Mouse (Mus musculus): ENCODE results near the gene Tet2. TPM values are rescaled to one million over a fixed set of nuclear protein-coding genes. Genes with fewer than 3 reads are reported as not detected.
"Not testable (repeated sequence)": the region's sequence is repeated elsewhere in the genome, so short reads cannot be mapped to it uniquely, and the experiment has no call there.

Tet2 gene
- polyA plus RNA-seq (2015; fragmentation: Nextera tagmentation; extraction: Ambion mirVana): 2.8 and 3.4 TPM in 2 replicates

- Histone ChIP-seq H3K9ac (peak within 1 kb of the TSS; percentile 67), H3K4me1 (replicated peaks) (peaks cover 7% of the 10 kb centered on the region), H3K36me3 (replicated peaks) (no peaks in the 10 kb centered on the region), H3K9me3 (replicated peaks) (no peaks in the 10 kb centered on the region), H3K27me3 (peaks cover 8% of the 10 kb centered on the region; the same call in 1 of the 2 replicates), H3K27ac (replicated peaks) (peak within 1 kb of the TSS; percentile 87), H3K4me2 (peak within 1 kb of the TSS; percentile 80), H3K4me3 (replicated peaks) (peak within 1 kb of the TSS; percentile 69)
- WGBS (ENCODE audit: insufficient replicate concordance): under 1% methylated on average over 58 of the region's 73 CpGs
- ATAC-seq (ENCODE audit: insufficient read depth): peak; percentile 54
Measured at GRCm38 (mm10) chr3:133544551-133545303, at the start of gene Tet2. Gene Tet2 (minus strand): TSS chr3:133545139.

- 52% methylated on average over 2 of the region's 2 CpGs for WGBS (ENCODE audit: insufficient replicate concordance)
- not testable (repeated sequence) for H3K27me3 ChIP-seq
Measured at GRCm38 (mm10) chr3:133592995-133593394, 48.1 kb upstream of the Tet2 start.

GRCm38 (mm10) chr3:133590506-133591152, 45.7 kb upstream of the Tet2 start:
- Histone ChIP-seq H3K27me3 (no peaks in the 10 kb centered on the region), H3K9me3 (replicated peaks) (no peaks in the 10 kb centered on the region), H3K4me1 (replicated peaks) (no peaks in the 10 kb centered on the region), H3K4me3 (replicated peaks) (no peak overlapping the region), H3K36me3 (replicated peaks) (no peaks in the 10 kb centered on the region), H3K4me2 (no peak overlapping the region), H3K27ac (replicated peaks) (no peak overlapping the region), H3K9ac (no peak overlapping the region)
- ATAC-seq (ENCODE audit: insufficient read depth): no peak
- whole genome bisulfite sequencing (ENCODE audit: insufficient replicate concordance): 71% methylated on average over 7 of the region's 7 CpGs

More at GRCm38 (mm10) chr3:133592995-133593394, 48.1 kb upstream of the Tet2 start:
- not testable (repeated sequence) for H3K4me2 ChIP-seq; H3K4me3 ChIP-seq (replicated peaks); H3K4me1 ChIP-seq (replicated peaks); H3K27ac ChIP-seq (replicated peaks); H3K9me3 ChIP-seq (replicated peaks); H3K36me3 ChIP-seq (replicated peaks); H3K9ac ChIP-seq; ATAC-seq (ENCODE audit: insufficient read depth)

DNA sequence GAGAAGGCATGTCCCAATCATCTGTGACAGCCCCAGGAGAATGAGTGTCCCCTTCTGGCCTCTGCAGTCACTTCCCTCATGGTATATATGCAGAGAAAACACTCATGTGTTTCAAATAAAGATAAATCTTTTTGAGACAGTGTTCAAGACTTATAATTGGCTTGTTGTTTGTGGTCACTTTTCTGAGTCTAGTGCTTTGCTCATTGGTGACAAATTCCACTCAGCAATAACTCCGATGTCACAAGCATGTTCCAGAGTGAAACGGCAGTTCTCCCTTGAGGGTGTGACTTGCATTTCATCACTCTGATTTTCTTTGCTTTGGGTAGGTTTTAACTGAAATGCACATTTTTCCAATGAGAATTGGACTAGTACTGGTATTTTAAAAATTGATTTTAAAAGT, 40.1 kb upstream of the Tet2 start:
- Histone ChIP-seq H3K9me3 (replicated peaks) (no peaks in the 10 kb centered on the region), H3K27me3 (no peaks in the 10 kb centered on the region), H3K4me1 (replicated peaks) (no peaks in the 10 kb centered on the region), H3K36me3 (replicated peaks) (no peaks in the 10 kb centered on the region), H3K4me2 (no peak overlapping the region), H3K4me3 (replicated peaks) (no peak overlapping the region), H3K9ac (no peak overlapping the region), H3K27ac (replicated peaks) (no peak overlapping the region)
- no peak for ATAC-seq (ENCODE audit: insufficient read depth)
- WGBS (ENCODE audit: insufficient replicate concordance): 60% methylated on average over 2 of the region's 2 CpGs

DNA sequence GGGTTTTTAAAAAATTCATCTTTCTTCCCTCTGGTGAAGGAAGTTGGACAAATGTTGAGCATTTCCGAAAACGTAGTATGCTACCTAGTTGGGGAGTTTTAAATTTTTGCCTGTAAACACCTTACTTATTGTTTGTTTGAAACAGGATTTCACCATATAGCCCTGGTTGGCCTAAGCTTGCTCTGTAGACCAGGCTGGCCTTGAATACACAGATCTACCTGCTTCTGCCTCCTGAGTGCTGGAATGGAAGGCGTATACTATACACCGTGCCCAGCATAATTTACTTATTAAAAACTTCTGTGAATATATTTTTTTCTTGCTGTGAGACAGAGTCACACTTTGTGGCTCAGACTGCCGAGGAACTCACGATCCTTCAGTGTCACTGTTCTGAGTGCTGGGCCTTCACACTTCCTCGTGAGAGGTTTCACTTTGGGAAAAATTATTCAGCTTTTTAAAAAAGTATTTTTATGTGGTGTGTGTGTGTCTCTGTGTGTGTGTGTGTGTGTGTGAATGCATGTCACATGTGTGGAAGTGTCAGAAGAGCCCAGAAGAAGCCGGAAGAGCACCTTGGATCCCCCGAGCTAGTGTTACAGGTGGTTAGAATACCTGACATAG, 38.6 kb upstream of the Tet2 start:
- no peaks in the 10 kb centered on the region for H3K27me3 ChIP-seq
- H3K9ac ChIP-seq: no peak overlapping the region
- no peak overlapping the region for H3K4me2 ChIP-seq
- no peaks in the 10 kb centered on the region for H3K9me3 ChIP-seq (replicated peaks)
- H3K36me3 ChIP-seq (replicated peaks): no peaks in the 10 kb centered on the region
- H3K27ac ChIP-seq (replicated peaks): no peak overlapping the region; the same call in 1 of the 2 replicates
- WGBS (ENCODE audit: insufficient replicate concordance): 51% methylated on average over 9 of the region's 9 CpGs
- no peak for ATAC-seq (ENCODE audit: insufficient read depth)
- no peaks in the 10 kb centered on the region for H3K4me1 ChIP-seq (replicated peaks)
- H3K4me3 ChIP-seq (replicated peaks): no peak overlapping the region

DNA sequence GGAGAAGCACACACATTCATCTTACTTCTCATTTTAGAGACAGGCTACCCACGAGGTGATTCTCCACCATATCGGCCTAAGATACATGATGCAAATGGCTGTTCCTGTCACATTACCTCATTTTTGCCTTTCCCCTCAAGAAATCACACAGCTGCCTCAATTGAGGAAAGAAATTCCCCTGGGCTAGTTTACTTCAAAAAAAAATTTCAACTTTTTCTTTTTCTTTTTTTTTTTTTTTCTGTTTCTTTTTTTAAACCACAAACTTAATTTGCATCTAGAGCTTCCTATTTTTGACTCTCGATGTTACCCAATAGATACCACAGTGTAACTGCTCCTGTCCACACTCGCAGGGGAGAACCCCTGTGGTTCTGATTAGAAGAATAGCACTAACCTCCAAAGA, 38.0 kb upstream of the Tet2 start:
- Histone ChIP-seq H3K4me3 (replicated peaks) (no peak overlapping the region), H3K27ac (replicated peaks) (peak overlapping the region; percentile 29), H3K4me2 (no peak overlapping the region), H3K36me3 (replicated peaks) (no peaks in the 10 kb centered on the region), H3K4me1 (replicated peaks) (no peaks in the 10 kb centered on the region), H3K27me3 (no peaks in the 10 kb centered on the region), H3K9me3 (replicated peaks) (no peaks in the 10 kb centered on the region), H3K9ac (no peak overlapping the region)
- no peak for ATAC-seq (ENCODE audit: insufficient read depth)
- 20% methylated on average over 4 of the region's 4 CpGs for WGBS (ENCODE audit: insufficient replicate concordance)

DNA sequence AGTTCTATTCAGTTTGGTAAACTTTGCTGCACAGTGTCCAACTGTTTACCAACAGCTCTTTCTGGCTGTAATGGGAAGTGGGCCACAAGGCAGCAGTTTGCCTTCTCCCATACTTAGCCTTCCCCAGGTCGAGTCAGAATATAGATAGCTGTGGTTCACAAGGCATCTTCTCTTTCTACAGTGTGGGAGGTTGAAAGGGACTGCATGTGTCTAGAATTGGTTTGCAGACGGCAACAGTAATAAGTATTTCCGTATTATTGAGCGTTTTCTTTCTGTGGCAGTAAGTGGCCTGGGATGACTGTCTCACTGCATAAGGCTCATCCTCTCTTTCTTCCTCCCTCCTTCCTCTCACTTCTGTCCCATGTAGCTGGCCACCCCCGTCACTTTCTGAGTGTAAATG, 37.2 kb upstream of the Tet2 start:
- 0 out of 2 replicates have a peak overlapping the region, but pooled peaks have one; percentile 29 for H3K27ac ChIP-seq (replicated peaks)

GRCm38 (mm10) chr3:133581541-133581940, 36.6 kb upstream of the Tet2 start:
- Histone ChIP-seq H3K4me1 (replicated peaks) (no peaks in the 10 kb centered on the region), H3K4me3 (replicated peaks) (no peak overlapping the region), H3K36me3 (replicated peaks) (no peaks in the 10 kb centered on the region), H3K27me3 (no peaks in the 10 kb centered on the region), H3K9me3 (replicated peaks) (no peaks in the 10 kb centered on the region), H3K9ac (no peak overlapping the region), H3K27ac (replicated peaks) (no peak overlapping the region), H3K4me2 (no peak overlapping the region)
- no peak for ATAC-seq (ENCODE audit: insufficient read depth)
- 70% methylated on average over 4 of the region's 4 CpGs for WGBS (ENCODE audit: insufficient replicate concordance)

More for the DNA sequence above, 37.2 kb upstream of the Tet2 start:
- 65% methylated on average over 5 of the region's 5 CpGs for WGBS (ENCODE audit: insufficient replicate concordance)
- no peaks in the 10 kb centered on the region for H3K9me3 ChIP-seq (replicated peaks)
- no peak overlapping the region for H3K4me3 ChIP-seq (replicated peaks)
- H3K27me3 ChIP-seq: no peaks in the 10 kb centered on the region
- no peak overlapping the region for H3K9ac ChIP-seq
- no peaks in the 10 kb centered on the region for H3K36me3 ChIP-seq (replicated peaks)
- ATAC-seq (ENCODE audit: insufficient read depth): no peak
- H3K4me1 ChIP-seq (replicated peaks): no peaks in the 10 kb centered on the region
- H3K4me2 ChIP-seq: no peak overlapping the region

DNA sequence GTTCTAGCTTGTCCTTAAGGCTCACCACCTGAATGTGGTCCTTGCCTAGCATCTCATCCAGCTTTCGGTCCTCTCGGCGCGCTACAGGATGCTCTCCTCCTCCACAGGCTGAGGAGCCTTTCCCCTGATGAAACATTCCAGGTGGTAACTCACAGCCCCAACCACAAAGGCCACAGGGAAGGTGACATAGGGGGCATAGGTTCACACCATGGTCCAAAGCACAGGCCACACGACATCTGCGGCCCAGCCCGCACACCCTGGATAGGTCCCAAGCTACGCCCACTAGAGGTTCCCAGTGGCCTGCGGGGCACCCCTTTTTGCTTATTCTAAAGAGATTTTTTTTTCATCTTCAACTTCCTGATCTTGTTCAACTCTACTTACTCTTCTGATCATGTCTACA, 34.7 kb upstream of the Tet2 start:
- no peak for ATAC-seq (ENCODE audit: insufficient read depth)
- WGBS (ENCODE audit: insufficient replicate concordance): 83% methylated on average over 9 of the region's 9 CpGs
- Histone ChIP-seq H3K9ac (no peak overlapping the region), H3K27me3 (no peaks in the 10 kb centered on the region), H3K27ac (replicated peaks) (no peak overlapping the region), H3K4me2 (no peak overlapping the region), H3K36me3 (replicated peaks) (no peaks in the 10 kb centered on the region), H3K4me1 (replicated peaks) (no peaks in the 10 kb centered on the region), H3K4me3 (replicated peaks) (no peak overlapping the region), H3K9me3 (replicated peaks) (no peaks in the 10 kb centered on the region)

GRCm38 (mm10) chr3:133579140-133579539, 34.2 kb upstream of the Tet2 start:
- no peaks in the 10 kb centered on the region for H3K27me3 ChIP-seq
- H3K27ac ChIP-seq (replicated peaks): no peak overlapping the region
- H3K4me3 ChIP-seq (replicated peaks): no peak overlapping the region
- WGBS (ENCODE audit: insufficient replicate concordance): 64% methylated on average over 9 of the region's 9 CpGs
- no peak for ATAC-seq (ENCODE audit: insufficient read depth)
- no peak overlapping the region for H3K9ac ChIP-seq
- H3K4me2 ChIP-seq: no peak overlapping the region
- H3K4me1 ChIP-seq (replicated peaks): no peaks in the 10 kb centered on the region
- H3K9me3 ChIP-seq (replicated peaks): no peaks in the 10 kb centered on the region
- no peaks in the 10 kb centered on the region for H3K36me3 ChIP-seq (replicated peaks)

- Histone ChIP-seq H3K36me3 (replicated peaks) (no peaks in the 10 kb centered on the region), H3K4me2 (no peak overlapping the region), H3K9me3 (replicated peaks) (no peaks in the 10 kb centered on the region), H3K4me3 (replicated peaks) (no peak overlapping the region), H3K9ac (no peak overlapping the region), H3K27ac (replicated peaks) (no peak overlapping the region), H3K27me3 (no peaks in the 10 kb centered on the region), H3K4me1 (replicated peaks) (no peaks in the 10 kb centered on the region)
- no peak for ATAC-seq (ENCODE audit: insufficient read depth)
- 61% methylated on average over 6 of the region's 6 CpGs for WGBS (ENCODE audit: insufficient replicate concordance)
Measured at GRCm38 (mm10) chr3:133574969-133575368, 30.0 kb upstream of the Tet2 start.
